Mouse (Mus musculus) right cerebral cortex, postnatal 25 days (tissue): ENCODE data around the gene Hbp1.

ENCODE experiments used
- DNase-seq: peaks from one replicate; pipeline ENCODE4 v3.0.0; 2022

Hbp1 gene

DNA sequence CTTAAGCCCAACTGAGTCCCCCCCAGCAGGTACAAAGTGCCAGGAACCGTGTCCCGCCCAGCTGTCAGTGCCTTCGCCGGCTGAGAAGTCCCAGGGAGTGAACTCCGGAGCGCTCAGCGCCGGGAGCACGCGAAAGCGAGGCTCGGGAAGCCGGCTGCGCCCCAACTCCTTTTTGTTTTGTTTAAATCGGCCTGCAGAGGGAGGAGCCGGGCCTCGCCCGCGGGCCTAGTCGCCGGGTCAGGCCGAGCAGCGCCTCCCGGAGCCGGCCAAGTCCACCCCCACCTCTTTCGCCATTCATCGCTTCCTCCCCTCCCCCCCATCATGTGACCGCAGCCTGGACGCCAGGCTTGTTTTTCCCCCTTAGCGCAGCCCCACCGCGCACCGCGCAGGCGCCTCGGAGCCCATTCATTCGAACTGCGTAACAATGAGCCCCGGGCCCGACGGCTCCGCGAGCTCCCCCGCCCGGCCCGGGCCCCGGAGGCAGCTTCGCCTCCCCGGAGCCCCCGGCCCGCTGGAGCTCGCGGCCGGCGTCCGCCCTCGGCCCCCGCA is 1.1 kb downstream of the Hbp1 start:
- DNase-seq, result peak; percentile 90

DNA sequence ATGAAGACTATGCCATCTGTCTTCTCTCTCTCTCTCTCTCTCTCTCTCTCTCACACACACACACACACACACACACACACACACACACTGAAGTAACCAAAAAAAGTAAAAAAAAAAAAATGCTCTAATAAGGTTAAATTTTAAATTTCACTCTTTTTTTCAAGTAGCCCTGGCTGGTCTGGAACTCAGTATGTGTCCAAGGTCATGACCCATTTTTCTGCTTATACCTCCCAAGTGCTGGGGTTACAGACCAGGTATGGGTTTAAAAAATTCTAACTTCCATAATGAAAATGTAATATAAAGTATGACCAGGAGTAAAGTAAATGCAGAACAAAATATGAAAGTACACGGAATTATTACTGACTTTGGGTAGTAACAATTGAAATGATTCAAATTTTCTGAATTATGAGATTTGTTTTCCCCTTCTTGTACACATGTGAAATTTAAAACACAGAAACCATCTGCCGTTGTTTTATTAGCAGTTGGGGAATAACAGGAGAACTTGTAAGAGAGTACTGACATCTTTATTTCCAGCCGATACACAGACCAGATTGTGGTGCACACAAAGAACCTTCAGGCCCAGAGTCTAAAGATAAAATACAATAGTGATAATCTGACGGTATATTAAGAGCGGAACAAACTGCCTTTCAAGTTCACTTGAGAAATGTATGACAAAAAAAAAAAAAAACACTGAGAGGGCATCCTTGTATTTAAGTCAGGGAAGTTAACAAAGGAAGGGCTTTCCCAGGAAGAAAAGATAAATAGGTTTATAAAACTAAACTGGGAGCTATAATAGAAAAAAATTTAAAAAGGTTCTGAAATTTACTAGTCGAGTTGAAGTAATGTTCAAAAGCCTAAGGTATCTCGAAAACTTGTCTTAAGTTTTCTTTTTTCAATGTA is 2.0 kb downstream of the Hbp1 start:
- DNase-seq, result no peak

DNA sequence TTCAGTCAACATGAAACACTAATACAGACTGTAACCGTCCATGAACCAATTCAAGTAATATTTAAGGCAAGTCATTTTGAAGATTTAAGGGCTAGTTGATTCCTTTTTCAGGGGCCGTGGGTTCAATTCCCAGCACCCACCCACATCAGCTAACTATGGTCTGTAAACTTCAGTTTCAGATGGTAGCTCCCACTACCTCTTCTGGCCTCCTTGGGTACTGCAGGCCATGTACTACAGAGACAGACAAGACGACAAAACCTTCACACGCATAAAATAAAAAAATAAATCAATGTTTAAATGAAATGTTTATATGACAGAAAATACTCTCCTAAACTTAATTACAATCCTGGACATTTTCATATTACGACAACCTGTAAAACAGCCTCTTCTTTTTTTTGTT is 2.9 kb downstream of the Hbp1 start:
- no peak for DNase-seq

GRCm38 (mm10) chr12:31944405-31944804 is 5.9 kb downstream of the Hbp1 start:
- DNase-seq, result no peak

DNA sequence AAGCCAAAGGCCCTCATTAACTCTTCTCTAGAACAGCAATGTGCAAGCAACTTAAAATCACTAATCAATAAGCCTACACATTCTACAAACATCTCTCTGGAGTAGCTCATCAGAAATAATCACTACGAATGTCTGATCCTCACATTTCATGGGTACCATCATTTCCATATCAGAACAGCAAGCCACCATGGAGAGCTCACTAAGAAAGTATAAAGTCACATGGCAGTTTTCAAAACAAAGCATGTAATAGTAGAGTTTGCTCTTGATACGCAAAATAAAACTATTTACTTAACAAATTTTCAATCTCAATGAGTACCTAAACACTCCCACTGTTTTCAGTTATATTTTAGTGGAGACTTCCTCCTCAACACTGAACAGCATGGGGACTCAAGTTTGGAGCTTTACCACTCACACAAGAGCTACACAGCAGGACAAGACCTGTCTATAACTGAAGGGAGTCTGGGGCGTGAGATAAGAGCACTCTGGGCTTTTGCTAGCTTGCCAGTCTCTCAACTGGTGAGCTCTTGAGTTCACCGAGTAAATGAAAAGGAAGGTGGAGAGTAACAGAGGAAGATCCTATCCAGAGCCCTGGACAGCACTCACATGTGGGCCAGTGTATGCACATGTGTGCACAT is 7.2 kb downstream of the Hbp1 start:
- DNase-seq, result no peak

DNA sequence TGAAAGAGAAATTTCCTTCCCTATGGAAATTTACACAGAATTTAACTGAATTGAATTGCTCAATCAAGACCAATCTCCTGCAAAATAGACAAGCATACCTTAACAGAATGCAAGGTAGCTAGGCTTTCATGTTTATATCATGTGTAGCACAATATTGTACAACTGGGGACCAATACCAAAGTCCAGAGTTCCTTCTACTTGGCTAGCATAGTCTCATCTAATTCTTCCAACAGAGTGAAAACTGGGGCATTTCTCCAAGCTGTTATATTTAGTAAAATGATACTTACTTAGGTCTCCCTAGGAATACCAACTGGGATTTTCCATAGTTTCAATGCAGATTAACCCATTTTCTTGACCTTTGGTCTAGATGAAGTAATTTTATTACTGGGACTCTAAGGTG is 11.3 kb downstream of the Hbp1 start:
- DNase-seq, result no peak

- DNase-seq, result no peak
Observed at GRCm38 (mm10) chr12:31938391-31938997, 11.8 kb downstream of the Hbp1 start.

- no peak for DNase-seq
Observed at GRCm38 (mm10) chr12:31937613-31938012, 12.7 kb downstream of the Hbp1 start.

GRCm38 (mm10) chr12:31936657-31937300 is 13.6 kb downstream of the Hbp1 start:
- no peak for DNase-seq

DNA sequence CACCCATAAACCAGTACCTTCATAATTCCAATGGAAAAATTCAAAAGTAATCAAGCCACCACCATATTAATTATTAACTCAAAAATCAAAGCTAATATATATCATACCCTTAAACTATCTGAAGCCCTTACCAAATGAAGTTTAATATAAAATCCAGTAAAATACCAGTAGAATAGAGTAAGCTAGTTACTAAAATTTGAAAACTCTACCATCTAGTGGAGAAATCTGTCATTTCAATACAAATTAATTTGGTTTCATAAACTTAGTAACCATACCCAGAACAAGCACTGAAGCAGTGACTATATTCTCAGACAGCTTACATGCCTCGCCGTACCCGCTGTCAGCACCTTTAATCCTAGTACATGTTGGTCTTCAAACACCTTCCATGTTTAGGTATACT is 18.5 kb downstream of the Hbp1 start:
- no peak for DNase-seq

GRCm38 (mm10) chr12:31928498-31928897 is 21.8 kb downstream of the Hbp1 start:
- no peak for DNase-seq

- DNase-seq, result peak; percentile 71
Observed at GRCm38 (mm10) chr12:31926661-31927061, 23.7 kb downstream of the Hbp1 start.

GRCm38 (mm10) chr12:31925343-31925742 is 25.0 kb downstream of the Hbp1 start:
- no peak for DNase-seq

DNA sequence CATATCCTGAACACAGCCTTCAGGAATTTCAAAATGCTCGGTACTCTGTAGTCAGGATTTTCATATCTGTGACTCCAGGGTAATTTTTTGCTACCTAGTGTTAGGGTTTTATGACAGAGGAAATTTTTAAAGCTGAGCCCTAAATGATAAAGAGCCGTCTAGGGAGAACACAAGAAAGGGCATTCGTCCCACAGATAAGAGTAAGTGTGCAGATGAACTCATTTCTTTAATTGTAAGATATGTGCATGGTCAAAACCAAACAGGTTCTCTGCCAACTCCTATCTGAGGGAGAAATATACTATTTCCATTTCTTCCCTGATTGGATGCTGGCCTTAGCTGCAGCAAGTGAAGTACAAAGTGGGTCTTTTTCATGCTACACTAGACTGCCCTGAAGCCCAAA is 26.2 kb downstream of the Hbp1 start:
- no peak for DNase-seq

- DNase-seq, result no peak
Observed at GRCm38 (mm10) chr12:31920464-31921405, 29.6 kb downstream of the Hbp1 start.

GRCm38 (mm10) chr12:31917245-31917644 is 33.1 kb downstream of the Hbp1 start:
- DNase-seq, result no peak

DNA sequence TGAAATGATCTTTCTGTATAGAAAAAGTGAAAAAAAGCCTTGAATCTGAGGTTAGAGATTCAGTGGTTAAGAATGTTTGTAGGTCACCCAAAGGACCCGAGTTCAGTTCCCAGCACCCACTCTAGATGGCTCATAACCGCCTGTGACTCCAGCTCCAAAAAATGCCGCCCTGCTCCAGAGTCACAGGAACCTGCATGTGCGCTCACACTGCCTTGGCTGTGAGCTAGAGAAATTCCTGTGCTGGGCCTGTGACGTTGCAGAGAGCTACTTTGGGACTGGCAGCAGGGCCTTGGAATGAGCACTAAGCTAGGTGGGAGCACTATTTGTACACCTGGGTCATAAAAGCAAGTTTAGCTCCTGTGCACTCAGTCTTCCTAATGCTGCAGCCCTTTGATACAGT is 33.6 kb downstream of the Hbp1 start:
- no peak for DNase-seq

DNA sequence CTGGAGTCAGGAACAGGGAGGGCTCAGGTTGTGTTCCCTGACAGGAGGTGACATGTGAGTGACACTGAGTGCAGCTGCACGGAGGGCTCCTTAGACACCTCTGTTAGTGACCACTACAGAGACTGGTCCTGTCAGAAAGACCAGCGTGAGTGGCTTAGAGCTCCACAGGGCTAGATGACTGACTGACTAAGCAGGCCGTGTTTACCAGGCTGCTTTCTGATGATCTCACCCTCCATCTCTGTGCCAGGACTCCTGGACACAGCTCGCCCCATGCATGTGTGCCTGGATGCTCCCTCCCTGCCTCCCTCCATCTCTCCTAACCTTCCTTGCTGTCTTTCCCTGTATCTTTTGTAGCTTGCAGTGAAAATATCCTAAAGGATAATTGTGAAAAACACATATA is 36.7 kb downstream of the Hbp1 start:
- DNase-seq, result no peak

DNA sequence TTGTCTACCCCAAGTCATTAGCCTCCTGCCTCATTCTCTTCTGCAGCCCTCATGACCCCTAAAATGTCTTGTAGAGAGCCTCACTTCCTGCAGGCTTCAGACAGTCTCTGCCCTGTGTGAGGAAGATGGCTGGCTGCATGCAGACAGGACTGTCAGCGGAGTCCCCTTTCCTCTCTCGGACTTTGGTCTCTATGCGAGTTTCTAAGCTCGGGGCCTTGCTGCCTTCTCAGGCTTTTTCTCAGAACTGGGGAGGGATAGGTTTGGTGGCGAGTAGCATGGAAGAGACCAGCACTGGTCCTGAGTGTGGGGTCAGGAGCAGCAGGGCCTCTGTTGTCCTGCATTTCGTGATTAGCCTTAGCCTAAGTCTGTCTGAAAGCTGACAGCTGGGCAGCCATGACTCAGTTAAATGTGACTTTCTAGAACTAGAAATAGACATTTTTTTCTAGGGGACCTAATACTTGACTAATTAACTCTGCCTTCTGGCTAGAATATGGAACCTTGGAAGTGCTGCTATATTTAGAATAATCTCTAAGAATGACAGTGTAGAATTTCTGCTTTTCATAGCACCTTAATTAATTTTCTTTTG is 37.3 kb downstream of the Hbp1 start:
- DNase-seq, result no peak

GRCm38 (mm10) chr12:31907436-31907835 is 42.9 kb downstream of the Hbp1 start:
- no peak for DNase-seq

DNA sequence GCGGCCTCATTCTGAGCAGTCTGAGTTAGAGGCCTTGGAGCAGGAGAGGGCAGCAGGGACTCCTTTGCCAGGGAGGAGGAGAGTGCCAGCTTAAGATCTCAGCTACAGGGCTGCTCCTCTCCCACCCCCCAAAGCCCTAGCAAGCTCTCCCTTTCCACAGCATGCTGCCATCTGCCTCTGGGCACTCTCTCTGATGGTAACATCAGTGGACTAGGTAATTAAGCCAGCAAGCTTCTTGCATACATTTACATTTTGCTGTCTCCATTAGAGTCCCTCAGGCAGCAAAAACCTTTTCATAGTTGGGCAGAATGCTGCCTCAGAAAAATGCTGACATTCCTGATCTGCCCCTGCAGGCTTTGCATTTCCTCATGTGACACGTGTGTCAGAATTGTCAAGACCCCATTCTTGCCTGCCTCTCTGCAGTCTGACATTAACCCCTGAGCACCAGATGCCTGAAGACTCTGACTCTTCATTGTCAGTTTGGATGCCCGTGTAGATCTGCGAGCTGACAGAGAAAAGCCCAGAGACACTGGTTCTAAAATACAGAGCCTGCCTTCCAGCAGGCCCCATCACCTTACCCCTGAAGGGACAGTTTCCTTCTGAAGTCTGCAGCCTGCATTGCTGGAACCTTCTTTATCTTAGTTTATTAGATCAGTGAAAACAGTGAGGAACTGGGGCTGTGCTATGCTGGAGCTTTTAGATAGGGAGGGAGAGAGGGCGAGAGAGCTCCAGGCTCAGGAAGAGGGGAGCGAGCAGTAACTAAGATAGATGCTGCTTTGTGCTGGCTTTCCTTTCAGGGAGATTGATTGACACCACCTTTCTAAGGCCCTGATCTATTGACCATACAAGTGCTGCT is 44.4 kb downstream of the Hbp1 start:
- no peak for DNase-seq
